Mouse (Mus musculus): ENCODE data around the gene Cep55. TPM values are rescaled to one million over a fixed set of nuclear protein-coding genes. Genes with fewer than 3 reads are reported as not detected.

The Cep55 gene
- polyA plus RNA-seq, 1 experiment from 2014 or later: 1.9 TPM

GRCm38 (mm10) chr19:38120123-38120760 is 65.4 kb downstream of the Cep55 start:
- no peak overlapping the region for H3K27ac ChIP-seq (ENCODE audit: low read length)
- 84% methylated on average over 5 of the region's 5 CpGs for WGBS
- H3K36me3 ChIP-seq (ENCODE audit: insufficient read depth, low read length): no peaks in the 10 kb centered on the region
- H3K4me1 ChIP-seq (ENCODE audit: insufficient read depth, low read depth, low read length): no peaks in the 10 kb centered on the region
- DNase-seq (ENCODE audit: low spot score) (no peak), ATAC-seq (no peak)
- H3K27me3 ChIP-seq (replicated peaks; ENCODE audit: insufficient read depth, low read length): peaks cover 9% of the 10 kb centered on the region; the same call in 1 of the 2 replicates
- H3K9me3 ChIP-seq (ENCODE audit: low read length): no peaks in the 10 kb centered on the region
- H3K9ac ChIP-seq (replicated peaks; ENCODE audit: low read depth): no peak overlapping the region
- H3K4me3 ChIP-seq (ENCODE audit: low read depth, low read length): no peak overlapping the region
- no peak overlapping the region for H3K4me2 ChIP-seq (replicated peaks; ENCODE audit: low read depth, low read length)
- TF ChIP-seq CTCF (IDR thresholded peaks at IDR 0.05) (no peak), EP300 (IDR thresholded peaks at IDR 0.05) (no peak)

DNA sequence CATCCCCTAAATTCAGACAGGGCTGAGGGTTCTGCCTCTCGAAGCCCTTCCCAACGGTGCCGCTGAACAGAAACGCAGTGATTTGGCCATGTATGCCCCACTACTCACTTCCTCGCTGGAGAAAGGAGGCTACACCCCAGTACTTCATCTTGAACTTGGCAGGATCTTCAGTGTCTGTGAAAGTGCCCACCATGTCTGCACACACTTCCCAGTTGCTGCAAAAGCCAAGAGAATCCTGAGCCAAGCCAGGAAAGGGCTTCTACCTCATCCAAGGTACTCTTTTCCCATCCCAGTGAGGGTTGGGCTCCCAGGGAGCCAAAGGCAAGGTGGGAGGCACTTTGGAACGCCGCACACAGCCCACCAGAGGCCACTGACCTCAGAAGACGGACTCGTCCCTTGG is 69.1 kb downstream of the Cep55 start:
- Histone ChIP-seq H3K36me3 (ENCODE audit: insufficient read depth, low read length) (no peaks in the 10 kb centered on the region), H3K27ac (ENCODE audit: low read length) (no peak overlapping the region), H3K27me3 (replicated peaks; ENCODE audit: insufficient read depth, low read length) (peaks cover 9% of the 10 kb centered on the region; the same call in 1 of the 2 replicates), H3K4me2 (replicated peaks; ENCODE audit: low read depth, low read length) (peak overlapping the region; percentile 87), H3K9me3 (ENCODE audit: low read length) (no peaks in the 10 kb centered on the region), H3K4me1 (ENCODE audit: insufficient read depth, low read depth, low read length) (no peaks in the 10 kb centered on the region), H3K4me3 (ENCODE audit: low read depth, low read length) (peak overlapping the region; percentile 41), H3K9ac (replicated peaks; ENCODE audit: low read depth) (no peak overlapping the region)
- 23% methylated on average over 9 of the region's 9 CpGs for WGBS
- DNase-seq (ENCODE audit: low spot score) (no peak), ATAC-seq (no peak)
- TF ChIP-seq EP300 (IDR thresholded peaks at IDR 0.05): no peak
- no peak for TF ChIP-seq CTCF (IDR thresholded peaks at IDR 0.05)

Other genes with a start within 250 kb of the Cep55 start
- 36.4 and 37.3 TPM in 2 replicates for gene Myof, start 11.4 kb upstream of the Cep55 start, polyA plus RNA-seq (2015; fragmentation: Nextera tagmentation; extraction: Ambion mirVana)
- 7.2 and 8.9 TPM in 2 replicates for gene Ffar4, start 42.1 kb downstream of the Cep55 start, polyA plus RNA-seq (2015; fragmentation: Nextera tagmentation; extraction: Ambion mirVana)
- gene Rbp4, start 70.3 kb downstream of the Cep55 start, polyA plus RNA-seq (2015; fragmentation: Nextera tagmentation; extraction: Ambion mirVana): 20.1 and 25.0 TPM in 2 replicates
- not detected in 2 replicates for gene Pde6c, start 77.8 kb downstream of the Cep55 start, polyA plus RNA-seq (2015; fragmentation: Nextera tagmentation; extraction: Ambion mirVana)
- gene Fra10ac1, start 169.1 kb downstream of the Cep55 start, polyA plus RNA-seq (2015; fragmentation: Nextera tagmentation; extraction: Ambion mirVana): 20.2 and 20.8 TPM in 2 replicates
- gene Lgi1, start 209.5 kb downstream of the Cep55 start, polyA plus RNA-seq (2015; fragmentation: Nextera tagmentation; extraction: Ambion mirVana): 0.07 TPM in 1 of 2 replicates, not detected in the other